Mouse (Mus musculus): ENCODE results near the gene Sgcd. TPM values are rescaled to one million over a fixed set of nuclear protein-coding genes. Genes with fewer than 3 reads are reported as not detected.

The Sgcd gene
- polyA plus RNA-seq, 1 experiment from 2014 or later: 6.5 TPM

DNA sequence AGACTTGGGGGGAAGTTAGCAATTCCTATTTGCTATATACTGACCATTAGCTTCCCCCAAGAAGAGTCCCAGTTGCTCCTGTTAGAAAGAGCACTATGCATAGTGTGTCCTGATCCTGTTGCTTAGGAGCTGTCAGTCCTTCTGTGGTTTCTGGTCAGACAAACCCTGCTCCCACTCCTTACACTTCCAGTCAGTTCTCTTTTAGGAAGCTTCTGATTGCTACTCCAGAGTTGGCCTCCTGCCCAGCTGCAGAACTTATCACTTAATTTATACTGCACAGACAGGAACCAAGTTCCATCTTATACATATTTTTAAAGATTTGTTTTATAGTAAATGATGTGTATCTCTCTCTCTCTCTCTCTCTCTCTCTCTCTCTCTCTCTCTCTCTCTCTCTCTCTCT lies 878.5 kb downstream of the Sgcd start:
- H3K4me2 ChIP-seq: no peak overlapping the region
- no peaks in the 10 kb centered on the region for H3K9me3 ChIP-seq
- no peaks in the 10 kb centered on the region for H3K4me1 ChIP-seq
- H3K9ac ChIP-seq: no peak overlapping the region
- H3K27ac ChIP-seq: no peak overlapping the region
- ATAC-seq (replicated peaks): no peak
- no peaks in the 10 kb centered on the region for H3K27me3 ChIP-seq (replicated peaks)
- no peak overlapping the region for H3K4me3 ChIP-seq
- no peaks in the 10 kb centered on the region for H3K36me3 ChIP-seq (replicated peaks)

GRCm38 (mm10) chr11:47107661-47108060 lies 881.1 kb downstream of the Sgcd start:
- Histone ChIP-seq H3K9ac (no peak overlapping the region), H3K4me2 (no peak overlapping the region), H3K9me3 (no peaks in the 10 kb centered on the region), H3K4me3 (no peak overlapping the region), H3K4me1 (no peaks in the 10 kb centered on the region), H3K27me3 (replicated peaks) (no peaks in the 10 kb centered on the region), H3K36me3 (replicated peaks) (no peaks in the 10 kb centered on the region), H3K27ac (no peak overlapping the region)
- WGBS: 82% methylated on average over 2 of the region's 2 CpGs
- no peak for ATAC-seq (replicated peaks)

GRCm38 (mm10) chr11:47093296-47093912 lies 895.4 kb downstream of the Sgcd start:
- Histone ChIP-seq H3K9me3 (no peaks in the 10 kb centered on the region), H3K27me3 (replicated peaks) (no peaks in the 10 kb centered on the region), H3K36me3 (replicated peaks) (no peaks in the 10 kb centered on the region), H3K9ac (no peak overlapping the region), H3K4me2 (no peak overlapping the region), H3K27ac (no peak overlapping the region), H3K4me1 (no peaks in the 10 kb centered on the region), H3K4me3 (no peak overlapping the region)
- 86% methylated on average over 5 of the region's 5 CpGs for WGBS
- ATAC-seq (replicated peaks): no peak

- 90% methylated on average over 1 of the region's 1 CpGs for WGBS
Observed at GRCm38 (mm10) chr11:47082517-47082916, 906.3 kb downstream of the Sgcd start.

GRCm38 (mm10) chr11:47073538-47073937 lies 915.2 kb downstream of the Sgcd start:
- Histone ChIP-seq H3K9me3 (no peaks in the 10 kb centered on the region), H3K27me3 (replicated peaks) (no peaks in the 10 kb centered on the region), H3K27ac (no peak overlapping the region), H3K4me1 (no peaks in the 10 kb centered on the region), H3K36me3 (replicated peaks) (no peaks in the 10 kb centered on the region), H3K4me2 (no peak overlapping the region), H3K9ac (no peak overlapping the region), H3K4me3 (no peak overlapping the region)
- 51% methylated on average over 1 of the region's 1 CpGs for WGBS
- no peak for ATAC-seq (replicated peaks)

More at GRCm38 (mm10) chr11:47082517-47082916, 906.3 kb downstream of the Sgcd start:
- H3K27ac ChIP-seq: no peak overlapping the region
- no peak for ATAC-seq (replicated peaks)
- no peaks in the 10 kb centered on the region for H3K36me3 ChIP-seq (replicated peaks)
- H3K4me1 ChIP-seq: no peaks in the 10 kb centered on the region
- H3K27me3 ChIP-seq (replicated peaks): no peaks in the 10 kb centered on the region
- H3K9me3 ChIP-seq: no peaks in the 10 kb centered on the region
- no peak overlapping the region for H3K4me2 ChIP-seq
- no peak overlapping the region for H3K9ac ChIP-seq
- H3K4me3 ChIP-seq: no peak overlapping the region

DNA sequence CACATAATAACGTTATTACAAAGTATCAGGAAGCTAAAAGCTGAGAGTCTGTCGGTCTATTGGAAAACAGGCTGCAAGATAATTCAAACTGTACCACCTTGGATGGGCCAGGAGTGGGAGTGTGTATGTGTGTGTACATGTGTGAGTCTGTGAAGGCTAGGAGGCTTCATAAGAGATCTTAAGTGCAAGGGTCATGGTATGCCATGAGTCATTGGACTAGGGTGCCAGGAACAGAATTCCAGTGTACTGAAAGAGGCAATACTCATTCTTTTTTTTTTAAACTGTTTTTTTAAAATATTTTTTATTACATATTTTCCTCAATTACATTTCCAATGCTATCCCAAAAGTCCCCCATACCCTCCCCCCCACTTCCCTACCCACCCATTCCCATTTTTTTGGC lies 917.6 kb downstream of the Sgcd start:
- 93% methylated on average over 2 of the region's 2 CpGs for WGBS

DNA sequence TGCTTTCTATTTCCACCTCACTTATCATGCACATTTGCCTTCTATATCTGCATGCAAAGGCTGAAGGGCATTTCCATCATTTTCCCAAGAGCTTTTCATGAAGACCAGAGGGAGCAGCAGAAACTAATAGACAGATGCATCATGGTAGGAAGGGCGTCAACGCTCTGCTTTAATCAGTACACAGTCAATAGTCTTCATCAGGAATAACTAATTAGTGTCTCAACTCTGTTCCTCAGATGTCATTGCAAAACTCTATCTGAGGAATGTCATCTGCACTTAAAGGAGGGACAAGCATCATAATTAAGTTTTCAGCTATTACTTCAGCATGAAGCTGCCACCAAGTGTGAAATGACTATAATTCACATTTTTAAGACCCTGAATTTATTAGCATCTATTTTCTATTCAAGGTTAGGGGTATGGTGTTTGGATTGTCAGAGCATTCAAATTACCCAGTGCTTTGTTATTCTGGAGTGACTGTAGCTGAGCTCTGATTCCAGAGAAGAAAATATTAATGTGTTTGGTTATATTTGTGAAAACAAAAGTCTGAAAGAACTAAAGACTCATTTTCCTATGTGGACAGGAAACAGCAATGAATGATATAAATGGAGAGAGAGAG lies 918.9 kb downstream of the Sgcd start:
- ATAC-seq (replicated peaks): no peak
- no peaks in the 10 kb centered on the region for H3K27me3 ChIP-seq (replicated peaks)
- H3K4me1 ChIP-seq: no peaks in the 10 kb centered on the region
- no peak overlapping the region for H3K27ac ChIP-seq
- no peak overlapping the region for H3K4me2 ChIP-seq
- WGBS: 76% methylated on average over 2 of the region's 2 CpGs
- H3K4me3 ChIP-seq: no peak overlapping the region
- H3K36me3 ChIP-seq (replicated peaks): no peaks in the 10 kb centered on the region
- H3K9ac ChIP-seq: no peak overlapping the region
- H3K9me3 ChIP-seq: no peaks in the 10 kb centered on the region

More for the DNA sequence above, 917.6 kb downstream of the Sgcd start:
- no peak for ATAC-seq (replicated peaks)
- no peak overlapping the region for H3K4me3 ChIP-seq
- no peak overlapping the region for H3K9ac ChIP-seq
- H3K36me3 ChIP-seq (replicated peaks): no peaks in the 10 kb centered on the region
- no peaks in the 10 kb centered on the region for H3K4me1 ChIP-seq
- no peaks in the 10 kb centered on the region for H3K27me3 ChIP-seq (replicated peaks)
- no peak overlapping the region for H3K4me2 ChIP-seq
- no peaks in the 10 kb centered on the region for H3K9me3 ChIP-seq
- no peak overlapping the region for H3K27ac ChIP-seq

GRCm38 (mm10) chr11:47063690-47064089 lies 925.1 kb downstream of the Sgcd start:
- Histone ChIP-seq H3K9me3 (no peaks in the 10 kb centered on the region), H3K9ac (no peak overlapping the region), H3K36me3 (replicated peaks) (no peaks in the 10 kb centered on the region), H3K4me3 (no peak overlapping the region), H3K4me1 (no peaks in the 10 kb centered on the region), H3K27ac (no peak overlapping the region), H3K27me3 (replicated peaks) (no peaks in the 10 kb centered on the region), H3K4me2 (no peak overlapping the region)
- no peak for ATAC-seq (replicated peaks)
- WGBS: 82% methylated on average over 4 of the region's 4 CpGs

GRCm38 (mm10) chr11:47050390-47050789 lies 938.4 kb downstream of the Sgcd start:
- Histone ChIP-seq H3K4me3 (no peak overlapping the region), H3K27me3 (replicated peaks) (no peaks in the 10 kb centered on the region), H3K9me3 (no peaks in the 10 kb centered on the region), H3K27ac (no peak overlapping the region), H3K36me3 (replicated peaks) (no peaks in the 10 kb centered on the region), H3K4me2 (no peak overlapping the region), H3K9ac (no peak overlapping the region), H3K4me1 (no peaks in the 10 kb centered on the region)
- ATAC-seq (replicated peaks): no peak
- 66% methylated on average over 2 of the region's 2 CpGs for WGBS

GRCm38 (mm10) chr11:47049756-47050155 lies 939.0 kb downstream of the Sgcd start:
- 87% methylated on average over 4 of the region's 4 CpGs for WGBS
- no peak for ATAC-seq (replicated peaks)
- Histone ChIP-seq H3K9ac (no peak overlapping the region), H3K36me3 (replicated peaks) (no peaks in the 10 kb centered on the region), H3K4me1 (no peaks in the 10 kb centered on the region), H3K4me2 (no peak overlapping the region), H3K9me3 (no peaks in the 10 kb centered on the region), H3K27me3 (replicated peaks) (no peaks in the 10 kb centered on the region), H3K27ac (no peak overlapping the region), H3K4me3 (no peak overlapping the region)

DNA sequence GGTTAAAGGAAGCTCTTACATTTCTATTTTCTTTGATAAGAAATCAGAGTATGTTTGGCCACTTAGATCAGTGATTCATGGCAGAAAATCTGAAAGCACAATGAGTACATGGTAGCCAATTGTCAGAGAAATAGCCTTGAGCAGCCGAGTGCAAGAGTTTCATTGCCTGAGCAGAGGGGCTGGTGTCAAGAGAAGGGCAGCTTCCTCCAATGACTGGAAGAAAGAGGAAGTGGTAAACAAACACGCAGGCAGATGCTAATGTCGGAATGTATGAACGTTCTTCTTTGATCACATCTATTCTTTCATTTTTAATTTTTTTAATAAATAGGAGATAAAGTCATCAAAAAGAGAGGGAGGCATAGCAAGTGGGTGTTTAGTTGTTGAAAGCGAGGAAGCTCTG lies 956.5 kb downstream of the Sgcd start:
- H3K27ac ChIP-seq: no peak overlapping the region
- WGBS: 85% methylated on average over 5 of the region's 5 CpGs
- H3K4me3 ChIP-seq: no peak overlapping the region
- no peaks in the 10 kb centered on the region for H3K4me1 ChIP-seq
- H3K9ac ChIP-seq: no peak overlapping the region
- H3K27me3 ChIP-seq (replicated peaks): no peaks in the 10 kb centered on the region
- no peak for ATAC-seq (replicated peaks)
- H3K4me2 ChIP-seq: no peak overlapping the region
- H3K36me3 ChIP-seq (replicated peaks): no peaks in the 10 kb centered on the region
- no peaks in the 10 kb centered on the region for H3K9me3 ChIP-seq

DNA sequence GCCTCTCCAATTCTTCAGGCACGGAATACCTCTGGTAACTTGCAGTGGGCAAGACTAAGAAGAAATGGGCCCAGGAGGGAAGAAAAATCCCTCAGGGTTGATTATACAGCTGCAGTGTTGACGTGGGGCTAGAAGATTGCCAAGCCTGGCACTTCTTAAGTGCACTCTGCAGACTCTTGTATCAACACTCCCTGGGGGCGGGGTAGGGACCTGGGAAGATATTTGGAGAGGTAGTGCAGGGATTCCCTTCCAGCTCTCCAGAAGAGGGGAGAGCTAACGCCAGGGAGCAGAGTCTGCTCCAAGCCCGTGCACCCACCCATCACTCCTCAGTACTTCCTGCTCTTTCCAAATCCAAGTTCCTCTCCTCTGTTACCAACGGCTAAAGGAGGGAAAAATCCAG lies 967.9 kb downstream of the Sgcd start:
- 63% methylated on average over 6 of the region's 6 CpGs for WGBS

GRCm38 (mm10) chr11:47018139-47018538 lies 970.6 kb downstream of the Sgcd start:
- Histone ChIP-seq H3K36me3 (replicated peaks) (no peaks in the 10 kb centered on the region), H3K4me3 (no peak overlapping the region), H3K4me2 (no peak overlapping the region), H3K27ac (no peak overlapping the region), H3K27me3 (replicated peaks) (no peaks in the 10 kb centered on the region), H3K4me1 (no peaks in the 10 kb centered on the region), H3K9me3 (no peaks in the 10 kb centered on the region), H3K9ac (no peak overlapping the region)
- WGBS: 13% methylated on average over 2 of the region's 2 CpGs
- no peak for ATAC-seq (replicated peaks)

More for the DNA sequence above, 967.9 kb downstream of the Sgcd start:
- Histone ChIP-seq H3K4me2 (no peak overlapping the region), H3K9ac (no peak overlapping the region), H3K4me1 (no peaks in the 10 kb centered on the region), H3K4me3 (no peak overlapping the region), H3K9me3 (no peaks in the 10 kb centered on the region), H3K27ac (no peak overlapping the region), H3K36me3 (replicated peaks) (no peaks in the 10 kb centered on the region), H3K27me3 (replicated peaks) (no peaks in the 10 kb centered on the region)
- no peak for ATAC-seq (replicated peaks)
